Mouse (Mus musculus): Measurements from ENCODE around the gene Eif4h.
A peak's percentile ranks its signal among the peaks of the same experiment; 100 is the strongest.

Gene Eif4h

GRCm38 (mm10) chr5:134607121-134607520 lies 32.2 kb downstream of the Eif4h start:
- no peak for DNase-seq (ENCODE audit: low read depth)

DNA sequence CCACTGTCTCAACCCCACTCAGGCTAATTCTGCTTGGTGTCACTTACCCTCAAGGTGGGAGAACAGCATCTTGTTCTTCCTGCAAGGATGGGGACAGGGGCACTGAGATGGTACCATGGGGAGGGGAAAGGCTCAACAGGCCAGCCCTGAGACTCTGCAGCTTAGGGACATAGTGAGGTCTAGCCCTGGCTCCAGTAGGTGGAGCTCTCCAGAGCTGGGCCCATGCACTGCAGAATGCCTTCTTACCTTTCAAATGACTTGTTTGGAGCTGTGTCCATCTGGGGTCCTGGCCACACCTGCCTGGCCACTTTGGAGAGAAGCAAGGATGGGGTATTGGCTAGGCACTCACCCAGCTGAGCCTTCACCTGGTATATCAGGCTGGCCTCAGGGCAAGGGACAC lies 33.0 kb downstream of the Eif4h start:
- no peak for DNase-seq (ENCODE audit: low read depth)

GRCm38 (mm10) chr5:134604376-134604775 lies 34.9 kb downstream of the Eif4h start:
- DNase-seq (ENCODE audit: low read depth) = no peak

DNA sequence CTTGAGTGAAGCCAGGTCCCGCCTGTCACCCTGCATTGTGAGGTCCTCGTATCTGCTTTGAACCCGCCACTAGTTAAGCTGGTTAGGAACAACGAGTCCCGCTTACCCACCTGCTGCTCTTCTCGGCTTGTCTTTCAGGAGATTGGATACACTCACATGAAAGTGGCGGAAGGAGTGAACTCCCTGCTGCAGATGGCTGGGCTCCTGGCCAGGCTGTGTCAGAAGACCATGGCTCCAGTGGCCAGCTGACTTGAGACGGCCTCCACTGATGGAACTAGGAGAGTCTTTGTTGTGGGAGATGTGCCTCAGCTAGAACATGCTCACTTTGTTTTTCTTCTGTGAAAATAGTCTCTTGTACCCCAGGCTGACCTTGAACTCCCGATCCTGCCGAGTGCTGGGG lies 41.6 kb downstream of the Eif4h start:
- no peak for DNase-seq (ENCODE audit: low read depth)

DNA sequence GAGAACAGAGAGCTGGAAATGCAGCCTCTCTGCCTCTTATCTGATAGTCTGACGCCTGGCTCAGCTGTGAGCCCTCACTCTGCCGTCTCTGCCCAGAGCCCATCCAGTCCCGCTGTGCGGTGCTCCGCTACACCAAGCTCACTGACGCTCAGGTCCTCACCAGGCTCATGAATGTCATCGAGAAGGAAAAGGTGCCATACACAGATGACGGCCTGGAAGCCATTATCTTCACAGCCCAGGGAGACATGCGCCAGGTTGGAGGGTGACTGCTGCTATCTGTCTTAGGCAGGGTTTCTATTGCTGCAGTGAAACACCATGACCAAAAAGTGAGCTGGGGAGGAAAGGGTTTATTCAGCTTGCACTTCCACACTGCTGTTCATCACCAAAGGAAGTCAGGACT lies 46.2 kb downstream of the Eif4h start:
- DNase-seq (ENCODE audit: low read depth) = no peak

- DNase-seq (ENCODE audit: low read depth) = no peak
Observed at GRCm38 (mm10) chr5:134592026-134592581, 47.2 kb downstream of the Eif4h start.

DNA sequence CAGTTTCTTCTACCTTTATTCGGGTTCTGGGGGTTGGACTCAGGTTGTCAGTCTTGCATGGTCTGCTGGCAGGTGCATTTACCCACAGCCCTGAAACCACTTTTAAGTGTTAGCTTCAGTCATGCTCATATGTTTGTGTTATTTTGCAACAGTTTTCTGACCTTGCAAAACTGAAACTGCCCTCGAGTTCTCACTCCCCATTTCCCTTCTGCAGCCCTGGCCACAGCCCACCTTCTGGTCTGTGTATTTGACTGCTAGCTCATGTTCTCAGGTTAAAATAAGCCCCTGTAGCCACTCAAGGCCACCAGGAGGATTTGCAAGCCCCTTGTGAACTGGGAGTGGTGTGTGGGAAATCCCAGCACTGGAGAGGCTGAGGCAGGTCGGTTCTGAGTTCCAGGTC lies 49.4 kb downstream of the Eif4h start:
- no peak for DNase-seq (ENCODE audit: low read depth)

GRCm38 (mm10) chr5:134584798-134585197 lies 54.5 kb downstream of the Eif4h start:
- no peak for DNase-seq (ENCODE audit: low read depth)

DNA sequence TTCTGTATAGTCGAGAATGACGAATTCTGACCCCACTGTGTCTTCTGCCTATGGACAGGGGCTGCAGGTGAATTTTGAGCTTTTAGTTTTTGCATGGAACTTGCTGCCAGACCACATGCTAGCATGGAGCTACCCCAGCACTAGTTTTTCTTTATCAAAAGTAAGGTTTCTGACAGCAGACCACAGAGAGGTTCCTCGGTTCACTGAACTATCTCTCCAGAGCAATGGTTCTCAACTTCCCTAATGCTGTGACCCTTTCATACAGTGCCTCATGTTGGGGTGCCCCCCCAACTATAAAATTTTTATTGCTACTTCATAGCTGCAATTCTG lies 55.4 kb downstream of the Eif4h start:
- DNase-seq (ENCODE audit: low read depth) = no peak

- no peak for DNase-seq (ENCODE audit: low read depth)
Observed at GRCm38 (mm10) chr5:134583006-134583883, 56.0 kb downstream of the Eif4h start.

DNA sequence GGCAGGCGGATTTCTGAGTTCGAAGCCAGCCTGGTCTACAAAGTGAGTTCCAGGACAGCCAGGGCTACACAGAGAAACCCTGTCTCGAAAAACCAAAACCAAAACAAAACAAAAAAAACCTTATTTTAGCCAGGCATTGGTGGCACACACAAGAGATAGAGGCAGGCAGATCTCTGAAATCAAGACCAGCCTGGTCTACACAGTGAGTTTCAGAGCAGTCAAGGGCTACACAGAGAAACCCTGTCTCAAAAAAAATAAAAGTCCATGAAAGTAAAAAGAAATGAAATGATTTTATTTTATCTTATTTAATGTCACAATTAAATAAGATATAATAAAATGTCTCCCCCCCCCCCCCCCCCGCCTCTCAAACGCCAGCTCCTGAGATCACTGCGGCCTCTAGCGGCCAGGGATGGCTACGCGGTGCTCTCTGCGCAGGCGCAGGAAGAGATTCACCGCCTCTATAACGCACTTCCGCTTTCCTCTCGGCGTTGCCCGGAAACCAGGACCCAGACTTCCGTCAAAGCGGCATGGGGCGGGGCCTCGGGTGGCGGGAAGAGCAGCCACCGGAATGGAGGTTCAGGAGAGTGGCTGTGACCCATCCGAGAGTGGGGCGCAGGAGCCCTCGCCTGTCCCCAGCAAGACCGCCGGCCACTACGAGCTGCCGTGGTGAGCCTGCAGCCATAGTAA lies 56.9 kb downstream of the Eif4h start:
- DNase-seq (ENCODE audit: low read depth) = peak; percentile 99

GRCm38 (mm10) chr5:134581146-134581545 lies 58.1 kb downstream of the Eif4h start, which contains the start of gene Rfc2:
Gene Rfc2, plus strand, starts transcription at chr5:134581366.
- DNase-seq (ENCODE audit: low read depth) = no peak

- DNase-seq (ENCODE audit: low read depth) = no peak
Observed at GRCm38 (mm10) chr5:134579135-134579534, 60.2 kb downstream of the Eif4h start.

- DNase-seq (ENCODE audit: low read depth) = no peak
Observed at GRCm38 (mm10) chr5:134577534-134577933, 61.8 kb downstream of the Eif4h start.

- no peak for DNase-seq (ENCODE audit: low read depth)
Observed at GRCm38 (mm10) chr5:134576517-134577220, 62.6 kb downstream of the Eif4h start.

DNA sequence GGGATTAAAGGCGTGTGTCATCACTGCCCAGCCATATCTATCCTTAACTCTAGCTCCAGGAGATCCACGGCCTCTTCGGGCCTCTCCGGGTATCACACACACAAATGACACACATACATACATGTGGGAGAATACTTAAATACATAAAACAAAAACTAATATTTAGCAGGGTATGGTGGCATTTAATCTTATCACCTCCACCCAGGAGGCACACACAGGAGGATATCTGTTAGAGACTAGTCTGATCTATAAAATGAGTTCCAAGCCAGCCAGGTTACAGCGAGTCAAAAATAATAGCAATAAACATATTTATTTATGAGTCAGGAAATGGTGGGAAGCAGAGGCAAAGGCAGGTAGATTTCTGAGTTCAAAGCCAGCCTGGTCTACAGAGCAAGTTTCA lies 63.5 kb downstream of the Eif4h start:
- no peak for DNase-seq (ENCODE audit: low read depth)

DNA sequence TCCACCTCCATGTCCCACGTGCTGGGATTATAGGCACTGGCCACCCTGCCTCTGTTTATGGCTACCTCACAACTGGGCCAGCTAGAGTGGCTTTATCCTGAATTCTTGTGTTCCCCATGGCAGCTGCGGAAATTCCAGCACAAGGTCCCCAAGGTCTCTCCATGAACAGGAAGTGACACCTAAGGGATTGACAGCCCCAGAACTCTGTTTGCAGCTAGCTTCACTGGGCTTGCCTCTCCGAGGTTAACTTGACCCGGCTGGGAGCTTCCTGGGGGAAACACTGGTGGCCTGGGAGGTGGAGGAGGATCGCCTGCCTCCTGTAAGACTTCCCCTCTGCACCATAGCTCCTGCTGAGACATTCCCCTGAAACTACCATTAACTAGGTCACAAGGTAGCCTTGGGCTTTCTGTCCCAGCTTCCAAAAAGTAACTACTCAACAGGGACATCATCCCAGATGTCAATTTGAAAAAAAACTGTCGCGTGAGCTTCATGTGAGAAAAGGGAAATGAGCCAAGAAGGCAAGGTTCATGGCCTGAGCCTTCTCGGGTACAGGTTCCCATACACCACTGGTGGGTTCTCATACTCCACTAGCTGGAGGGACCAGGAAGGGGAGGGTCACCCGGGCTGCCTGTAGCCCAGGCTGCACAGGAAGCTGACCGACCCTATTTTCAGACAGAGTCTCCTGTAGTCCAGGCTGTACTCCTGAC lies 66.6 kb downstream of the Eif4h start:
- DNase-seq (ENCODE audit: low read depth) = no peak

- DNase-seq (ENCODE audit: low read depth) = peak; percentile 71
Observed at GRCm38 (mm10) chr5:134571730-134572507, 67.4 kb downstream of the Eif4h start.

Measured in naive thymus-derived CD4-positive, alpha-beta T cell, adult 2 months (primary cell).